In the genomic region with DNA sequence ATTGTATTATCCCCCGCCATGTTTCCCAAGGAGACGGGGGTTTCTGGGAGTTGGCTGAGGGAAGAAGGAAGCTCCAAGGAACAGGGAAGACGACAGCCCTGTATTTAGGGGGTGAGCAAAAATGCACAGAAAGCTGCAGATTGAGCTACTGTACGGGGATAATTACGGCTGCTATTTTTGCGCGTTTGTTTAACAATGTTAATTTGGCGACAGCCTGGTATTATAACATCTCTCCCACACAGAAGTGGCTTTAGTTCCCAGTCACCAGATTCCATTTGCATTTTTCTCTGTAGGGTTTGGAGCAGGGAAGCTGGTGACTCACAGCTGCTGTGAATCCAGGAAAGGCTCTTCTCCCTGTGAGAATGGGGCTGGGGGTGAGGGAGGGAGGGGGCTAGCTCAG, we compare ENCODE assay signal across 17 mouse cellular contexts. TPM values are rescaled to one million over a fixed set of nuclear protein-coding genes. Genes with fewer than 3 reads are reported as not detected.
DNase-seq lines count a peak whose midpoint lies in the region; TF ChIP-seq lines count a peak whose summit lies in the region.
"Had no signal": no experiment of that assay in that cellular context is flagged by ENCODE, and none has a peak within 500 bp of the region (broad histone marks: within the 10 kb centered on the region; RNA-seq: fewer than 3 reads in every experiment).

No protein-coding gene starts in this region.

- no peak for TF ChIP-seq CTCF in brain, embryonic 14.5 days (IDR thresholded peaks at IDR 0.05; ENCODE audit: borderline replicate concordance, extremely low read depth, insufficient read depth, insufficient read length)
- no peak for TF ChIP-seq CTCF in olfactory bulb, adult 2 months (IDR thresholded peaks at IDR 0.05; ENCODE audit: insufficient read depth, low read depth, low read length)

- peak; percentile 13 for DNase-seq in kidney, postnatal 14 days
- DNase-seq in kidney, adult 18-20 months, result no peak
- DNase-seq in brain, embryonic 14.5 days (ENCODE audit: low read depth), result peak; percentile 76
- DNase-seq in frontal cortex, postnatal 36 days (ENCODE audit: low spot score in 2 of 2), result peak; percentile 56 to 81
- DNase-seq in lung, postnatal 4 days, result no peak
- DNase-seq in spleen, postnatal 10 days (ENCODE audit: low spot score in 2 of 2), result no peak
- no peak for DNase-seq in spleen, postnatal 14 days (ENCODE audit: low spot score in 2 of 2)
- DNase-seq: cerebellum, adult 18-20 months; kidney, postnatal 25 days; liver; thymus, postnatal 4 days had no signal

- no peak overlapping the region for H3K4me3 ChIP-seq in olfactory bulb, adult 2 months (ENCODE audit: insufficient read depth, low read depth, low read length)
- H3K4me3 ChIP-seq: erythroblast, embryonic 14.5 days; lung, embryonic 15.5 days had no signal

- WGBS in olfactory bulb, adult 2 months, result 25% methylated on average over 8 of the region's 8 CpGs

- H3K4me1 ChIP-seq in olfactory bulb, adult 2 months (ENCODE audit: control insufficient read depth, insufficient read depth, low read length), result peaks cover 25% of the 10 kb centered on the region
- H3K4me1 ChIP-seq: lung, embryonic 15.5 days had no signal

- TF ChIP-seq POLR2A in brain, embryonic 14.5 days (IDR thresholded peaks at IDR 0.05; ENCODE audit: borderline replicate concordance, extremely low read depth, insufficient read depth, insufficient read length, poor library complexity, severe bottlenecking), result no peak
- no peak for TF ChIP-seq POLR2A in olfactory bulb, adult 2 months (IDR thresholded peaks at IDR 0.05; ENCODE audit: insufficient read depth, low read depth, low read length)

- peak overlapping the region; percentile 93 for H3K27ac ChIP-seq in olfactory bulb, adult 2 months (ENCODE audit: insufficient read depth, low read depth, low read length)
- H3K27ac ChIP-seq: lung, embryonic 15.5 days had no signal

RNA-seq across cellular contexts. Expression of a gene that starts 47.3 kb away (rescaled TPM):
- polyA plus RNA-seq in brain, embryonic 14.5 days (2012; rRNA removed), result 3.9 and 5.4 TPM in 2 replicates
- 289 TPM in 1 of 2 replicates, not detected in the other for polyA plus RNA-seq in olfactory bulb, adult 2 months (2012; ENCODE audit: insufficient read depth, insufficient read length, low replicate concordance, missing spikeins)
- polyA plus RNA-seq: C2C12; erythroblast, embryonic 14.5 days; heart, postnatal 0 days; inflammation-experienced regulatory T-cells, adult 6 months had no signal

Comparison
In these comparisons a context has a peak if more than half of its experiments do, and no peak if none do; other contexts are left out.
1. DNase-seq: peak in kidney, postnatal 14 days (single experiment), brain, embryonic 14.5 days (single experiment) and frontal cortex, postnatal 36 days (2 of 2); none in kidney, adult 18-20 months (single experiment), lung, postnatal 4 days (0 of 2), spleen, postnatal 10 days (0 of 2) and spleen, postnatal 14 days (0 of 2).